Mouse (Mus musculus) heart, postnatal 36 days (tissue): ENCODE data around the gene Vezf1. TPM values are rescaled to one million over a fixed set of nuclear protein-coding genes. Genes with fewer than 3 reads are reported as not detected.

Experiments used
- DNase-seq, 2 experiments: peaks; one replicate each; pipeline ENCODE4 v3.0.0; 2021 to 2022
- intact Hi-C: fragments of 180-260 bp; cut with DNase I; formaldehyde crosslinking; loops from one replicate; pipeline ENCODE4 v1.15.1; 2025
- total RNA-seq, 2 experiments: library from RNA; stranded (reverse); gene quantifications; 2 replicates each; pipeline ENCODE4 v1.2.3; 2021

Vezf1 gene
- total RNA-seq, 2 experiments from 2014 or later = 45.0 to 46.7 TPM

GRCm38 (mm10) chr11:88118091-88118440 lies 50.0 kb downstream of the Vezf1 start:
- DNase-seq = no peak
- intact Hi-C loops = loop anchor here (1.0 to 5.0 kb wide), 4 partner anchors 14 to 64 kb away; no protein-coding TSS in a partner anchor

DNA sequence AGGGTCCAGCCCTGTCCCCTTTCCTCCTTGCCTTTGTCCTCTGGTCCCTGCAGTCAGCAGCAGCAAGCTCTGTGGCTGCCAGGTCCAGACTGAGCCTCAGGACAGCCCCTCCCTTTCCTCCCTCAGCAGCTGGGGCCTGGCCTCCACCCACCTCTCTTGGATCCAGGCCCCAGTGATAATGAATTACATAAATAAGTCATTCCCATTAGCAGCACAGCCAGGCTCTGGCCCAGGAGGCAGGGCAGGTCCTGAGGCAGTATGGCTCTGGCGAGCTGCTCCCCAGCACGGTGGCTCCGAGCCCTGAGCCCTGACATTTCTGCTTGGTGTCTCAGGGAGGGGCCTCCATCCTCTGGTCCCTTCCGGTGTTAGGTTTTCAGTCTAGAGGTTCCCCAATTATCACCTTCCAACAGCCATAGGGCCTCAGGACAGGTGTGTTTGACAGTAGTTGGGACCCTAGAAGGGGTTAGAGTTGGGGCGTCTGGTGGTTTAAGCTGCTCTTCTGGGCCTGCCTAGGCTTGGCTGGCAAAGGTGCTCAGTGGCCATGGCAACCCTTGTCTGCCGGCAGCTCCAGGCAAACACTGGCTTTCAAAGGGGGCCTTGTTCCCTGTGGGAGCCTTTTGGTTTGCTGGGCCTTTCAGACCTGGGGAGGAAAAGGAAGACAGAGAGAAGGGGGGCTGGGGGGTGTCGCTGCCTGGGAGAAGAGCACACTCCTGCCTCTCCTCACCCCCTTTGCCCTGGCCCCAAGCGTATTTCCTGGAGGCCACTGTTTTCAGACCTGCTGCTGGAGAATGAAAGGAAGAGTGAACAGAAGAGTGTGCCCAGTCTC lies 51.0 kb downstream of the Vezf1 start:
- DNase-seq = peak; percentile 84 to 88
- intact Hi-C loops = loop anchor here (1.0 to 5.0 kb wide), 4 partner anchors 13 to 63 kb away; no protein-coding TSS in a partner anchor

DNA sequence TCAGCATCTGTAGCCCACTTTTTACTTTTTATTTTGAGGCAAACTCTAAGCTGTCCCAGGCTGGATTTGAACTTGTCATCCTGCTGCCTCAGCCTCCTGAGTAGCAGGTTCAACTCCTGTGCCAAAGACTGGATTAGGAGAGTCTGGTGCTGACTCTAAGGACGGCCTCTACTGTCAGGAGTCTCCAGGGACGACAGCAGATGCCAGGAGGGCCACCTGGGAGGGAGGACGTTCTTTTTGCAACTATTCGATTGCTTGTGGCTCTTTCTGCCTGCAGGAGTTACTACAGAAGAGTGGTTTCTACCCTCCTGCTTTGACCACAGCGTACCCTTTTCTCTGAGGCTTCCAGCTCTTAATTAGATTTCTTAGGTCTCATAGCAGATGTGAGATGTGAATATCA lies 54.5 kb downstream of the Vezf1 start:
- intact Hi-C loops = no loop called here
- DNase-seq = no peak

DNA sequence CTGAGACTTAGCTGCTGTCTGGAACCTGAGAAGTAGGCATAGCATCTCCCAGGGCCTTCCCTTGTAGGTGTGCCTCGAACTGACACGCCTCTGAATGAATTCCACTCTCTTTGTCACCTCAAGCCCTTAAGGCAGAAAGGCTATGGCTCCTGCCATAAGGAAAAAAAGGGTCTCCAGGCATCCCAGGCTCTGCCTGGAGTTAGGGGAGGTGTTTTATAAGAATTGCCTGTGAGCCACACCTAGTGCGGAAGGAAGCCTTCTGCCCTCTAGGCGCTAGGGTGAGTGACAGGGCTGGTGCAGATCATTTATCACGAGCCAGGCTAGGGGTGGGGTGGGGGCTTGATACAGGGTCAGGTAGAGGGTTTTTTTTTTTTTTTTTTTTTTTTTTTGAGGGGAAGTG lies 54.9 kb downstream of the Vezf1 start:
- DNase-seq = no peak
- intact Hi-C loops = no loop called here

DNA sequence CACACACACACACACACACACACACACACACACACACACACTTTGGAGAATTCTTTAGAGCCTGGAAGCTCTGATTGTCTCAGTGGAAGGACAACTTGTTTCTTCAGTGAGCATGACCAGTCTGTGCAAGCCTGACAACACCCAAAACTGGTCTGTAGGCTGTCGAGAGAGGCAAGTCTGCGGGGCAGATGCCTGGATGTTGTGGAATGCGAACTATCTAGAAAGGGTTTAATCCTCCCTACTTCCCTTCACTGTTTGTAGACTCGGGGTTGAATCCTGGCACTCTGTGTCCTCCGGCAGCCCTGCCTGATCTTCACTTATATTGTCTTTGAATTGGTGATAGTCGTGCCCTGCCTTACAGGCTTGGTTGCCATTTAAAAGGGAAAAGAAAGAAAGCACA lies 55.7 kb downstream of the Vezf1 start:
- intact Hi-C loops = no loop called here
- no peak for DNase-seq

DNA sequence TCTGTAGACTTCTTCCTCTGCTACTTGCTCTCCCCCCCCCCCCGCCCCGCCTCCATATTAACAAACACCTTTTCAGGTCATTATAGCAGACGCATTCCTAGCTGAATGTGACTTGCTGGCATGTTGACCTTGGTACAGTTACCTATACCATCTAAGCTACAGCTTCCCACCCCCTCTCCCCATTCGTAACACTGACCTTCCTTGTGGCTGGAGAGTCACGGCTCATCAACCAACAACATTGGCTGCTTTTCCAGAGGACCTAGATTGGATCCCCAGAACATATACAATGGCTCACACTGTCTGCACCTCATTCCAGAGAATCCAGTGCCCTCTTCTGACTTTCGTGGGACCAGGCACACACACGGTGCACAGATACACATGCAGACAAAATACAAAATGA lies 57.4 kb downstream of the Vezf1 start:
- intact Hi-C loops = no loop called here
- DNase-seq = no peak

DNA sequence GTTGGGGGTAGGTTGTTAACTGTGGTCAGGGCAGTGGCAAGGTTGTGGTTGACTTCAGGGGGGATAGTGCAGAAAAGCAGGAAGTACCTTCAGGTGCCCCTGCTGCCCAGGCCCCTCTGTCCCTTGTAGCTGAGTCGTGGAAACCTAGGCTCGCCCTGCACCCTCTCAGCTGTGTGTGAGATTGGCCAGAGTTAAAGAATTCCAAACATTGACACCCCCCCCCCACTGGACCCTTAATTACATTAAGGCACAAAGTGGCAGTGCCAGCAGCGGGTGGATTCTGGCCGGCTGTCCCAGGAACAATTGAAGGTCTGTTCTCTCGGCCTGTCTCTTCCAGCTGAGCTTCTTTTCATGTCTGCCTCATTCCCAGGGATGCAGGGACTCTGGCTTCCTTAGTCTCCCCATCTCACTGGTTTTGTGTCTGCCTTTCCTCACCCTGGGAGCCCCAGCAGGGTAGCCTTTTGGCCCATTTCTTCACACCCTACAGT lies 58.3 kb downstream of the Vezf1 start:
- intact Hi-C loops = no loop called here
- DNase-seq = no peak

- intact Hi-C loops = no loop called here
- no peak for DNase-seq
These were observed 60.4 kb downstream of the Vezf1 start for GRCm38 (mm10) chr11:88128461-88128860.

DNA sequence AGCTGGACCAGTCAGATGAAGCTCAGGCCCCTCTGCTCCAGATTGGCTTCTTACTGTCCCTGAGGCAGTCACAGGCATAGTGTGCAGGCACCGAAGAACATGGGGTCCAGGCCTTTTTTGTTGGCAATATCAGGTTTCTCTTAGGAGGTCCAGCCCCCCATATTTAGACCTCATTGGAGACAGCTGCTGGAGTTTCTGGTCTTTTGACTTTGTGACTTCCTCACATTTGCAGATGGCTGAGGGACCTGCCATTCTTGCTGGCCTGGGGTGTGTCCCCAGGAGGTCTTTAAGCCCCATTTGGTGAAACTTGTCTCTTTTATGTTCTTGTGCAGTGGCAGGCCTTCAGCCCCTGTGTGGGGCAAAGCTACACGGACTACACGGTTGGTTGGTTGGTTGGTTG lies 61.2 kb downstream of the Vezf1 start:
- intact Hi-C loops = no loop called here
- no peak for DNase-seq

GRCm38 (mm10) chr11:88129935-88130334 lies 61.9 kb downstream of the Vezf1 start:
- intact Hi-C loops = no loop called here

GRCm38 (mm10) chr11:88131847-88132246 lies 63.8 kb downstream of the Vezf1 start:
- intact Hi-C loops = loop anchor here (1.0 to 2.0 kb wide), 2 partner anchors 14 to 19 kb away; no protein-coding TSS in a partner anchor
- DNase-seq = peak; percentile 73 to 82

More at GRCm38 (mm10) chr11:88129935-88130334, 61.9 kb downstream of the Vezf1 start:
- no peak for DNase-seq

Other genes starting within 250 kb of the Vezf1 start
- gene Lpo, start 240.0 kb upstream of the Vezf1 start, total RNA-seq = not detected
- gene Mks1, start 215.1 kb upstream of the Vezf1 start, total RNA-seq = 1 to 10 TPM; 1.9 to 3.1 TPM
- not detected for gene Epx, start 192.7 kb upstream of the Vezf1 start, total RNA-seq
- gene Olfr462, start 176.0 kb upstream of the Vezf1 start, total RNA-seq = not detected
- gene Olfr463, start 170.9 kb upstream of the Vezf1 start, total RNA-seq = not detected
- gene Olfr464, start 147.3 kb upstream of the Vezf1 start, total RNA-seq = not detected
- 100 to 1,000 TPM; 340 to 392 TPM for gene Dynll2, start 80.7 kb upstream of the Vezf1 start, total RNA-seq
- gene Srsf1, start 20.9 kb upstream of the Vezf1 start, total RNA-seq = 10 to 100 TPM; 80.2 to 99.7 TPM
- gene Cuedc1, start 29.8 kb downstream of the Vezf1 start, total RNA-seq = 10 to 100 TPM; 47.9 to 54.2 TPM
- 100 to 1,000 TPM; 273 to 312 TPM for gene Mrps23, start 136.1 kb downstream of the Vezf1 start, total RNA-seq
- not detected for gene Ccdc182, start 225.8 kb downstream of the Vezf1 start, total RNA-seq